Mouse (Mus musculus) heart, adult 2 months (tissue): ENCODE data around the gene Ush1c.

Experiments used
- CTCF ChIP-seq: fragments of 200-600 bp; IDR thresholded peaks from 2 replicates; pipeline ENCODE4 v1.8.1; 2022; ENCODE audit warnings: antibody characterized with exemption, mild to moderate bottlenecking, moderate library complexity
- POLR2A ChIP-seq: fragments of 200-500 bp; IDR thresholded peaks from 2 replicates; pipeline ENCODE4 v1.6.1; 2011; ENCODE audit warnings: mild to moderate bottlenecking, low read depth, low read length, control low read depth; ENCODE audit not compliant: insufficient read depth

DNA sequence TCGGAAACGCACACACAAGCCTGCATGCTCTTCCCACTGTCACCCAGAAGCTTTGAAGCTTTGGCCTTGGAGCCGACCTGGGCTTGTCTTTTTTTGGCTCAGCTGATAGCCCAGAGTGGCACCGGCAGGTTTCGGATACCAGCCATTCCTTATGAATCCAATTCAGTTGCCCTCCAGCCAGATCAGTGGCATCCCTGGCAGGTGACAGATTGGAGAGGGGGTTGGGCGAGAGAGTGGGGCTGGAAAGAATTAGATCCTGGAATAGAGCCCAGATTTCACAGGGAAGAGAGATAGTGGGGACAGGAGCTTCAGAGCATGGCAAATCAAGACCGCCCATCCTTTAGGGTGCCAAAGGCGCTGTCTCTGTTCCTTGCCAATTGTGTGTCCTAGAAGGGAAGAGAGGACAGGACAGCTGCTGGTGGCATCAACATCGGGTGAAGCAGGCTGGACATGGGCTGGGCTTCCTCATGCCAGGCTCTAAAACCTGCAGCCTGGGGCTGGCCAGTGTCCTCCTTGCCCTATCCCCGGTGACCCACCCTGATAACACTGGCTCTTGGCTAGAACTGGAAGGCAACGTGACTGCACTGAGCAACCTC lies 76.1 kb downstream of the Ush1c start:
- TF ChIP-seq POLR2A (no peak), CTCF (no peak)
